Comparison of ENCODE assay signal across 8 mouse cellular contexts in genomic region chr6:120821715-120822114, GRCm38 (mm10). TPM values are rescaled to one million over a fixed set of nuclear protein-coding genes. Genes with fewer than 3 reads are reported as not detected.
DNase-seq lines count a peak whose midpoint lies in the region; ATAC-seq and TF ChIP-seq lines count a peak whose summit lies in the region.

No protein-coding gene starts in this region.

- no peaks in the 10 kb centered on the region for H3K27me3 ChIP-seq in heart, embryonic 13.5 days (replicated peaks)
- H3K27me3 ChIP-seq in E14TG2a.4 (ENCODE audit: insufficient read depth, low read length) = no peaks in the 10 kb centered on the region
- no peaks in the 10 kb centered on the region for H3K27me3 ChIP-seq in forebrain, embryonic 16.5 days (replicated peaks; ENCODE audit: control insufficient read depth, insufficient read depth, low read length)
- no peaks in the 10 kb centered on the region for H3K27me3 ChIP-seq in liver, postnatal 0 days (ENCODE audit: insufficient read depth, low read length)

- no peak for TF ChIP-seq EP300 in liver, postnatal 0 days (IDR thresholded peaks at IDR 0.05; ENCODE audit: low read depth)

- peak overlapping the region; percentile 72 for H3K4me3 ChIP-seq in heart, embryonic 13.5 days
- H3K4me3 ChIP-seq in E14TG2a.4 (replicated peaks; ENCODE audit: low read length) = peak overlapping the region; percentile 97
- H3K4me3 ChIP-seq in forebrain, embryonic 16.5 days (replicated peaks; ENCODE audit: low read length) = peak overlapping the region; percentile 99
- peak overlapping the region; percentile 100 for H3K4me3 ChIP-seq in liver, postnatal 0 days (ENCODE audit: low read depth, low read length)

- H3K4me2 ChIP-seq in heart, embryonic 13.5 days = peak overlapping the region; percentile 84
- H3K4me2 ChIP-seq in forebrain, embryonic 16.5 days (ENCODE audit: low read length) = peak overlapping the region; percentile 84
- peak overlapping the region; percentile 84 for H3K4me2 ChIP-seq in liver, postnatal 0 days (ENCODE audit: low read depth, low read length)

- peaks cover 19% of the 10 kb centered on the region for H3K4me1 ChIP-seq in heart, embryonic 13.5 days
- peaks cover 53% of the 10 kb centered on the region for H3K4me1 ChIP-seq in E14TG2a.4 (replicated peaks; ENCODE audit: low read depth, low read length)
- H3K4me1 ChIP-seq in forebrain, embryonic 16.5 days (replicated peaks; ENCODE audit: control insufficient read depth, insufficient read depth, low read length) = peaks cover 17% of the 10 kb centered on the region
- H3K4me1 ChIP-seq in liver, postnatal 0 days (ENCODE audit: insufficient read depth) = peaks cover 18% of the 10 kb centered on the region

- ATAC-seq in heart, embryonic 13.5 days (ENCODE audit: extremely low read depth, insufficient number of reproducible peaks, low FRiP score, low TSS enrichment) = no peak
- ATAC-seq in forebrain, embryonic 16.5 days = no peak
- no peak for ATAC-seq in liver, postnatal 0 days

- H3K9ac ChIP-seq in heart, embryonic 13.5 days = peak overlapping the region; percentile 87
- H3K9ac ChIP-seq in forebrain, embryonic 16.5 days (replicated peaks; ENCODE audit: low read depth, low read length) = peak overlapping the region; percentile 82
- H3K9ac ChIP-seq in liver, postnatal 0 days (replicated peaks) = peak overlapping the region; percentile 96

- no peak for TF ChIP-seq CTCF in E14TG2a.4 (conservative IDR thresholded peaks at IDR 0.05; ENCODE audit: low read length)
- no peak for TF ChIP-seq CTCF in liver, postnatal 0 days (IDR thresholded peaks at IDR 0.05; ENCODE audit: low read depth)

- peak overlapping the region; percentile 91; the same call in 1 of the 2 replicates for H3K27ac ChIP-seq in heart, embryonic 13.5 days (replicated peaks)
- no peak overlapping the region for H3K27ac ChIP-seq in forebrain, embryonic 16.5 days (ENCODE audit: low read length)
- H3K27ac ChIP-seq in liver, postnatal 0 days (ENCODE audit: low read depth) = peak overlapping the region; percentile 99

- DNase-seq in heart, adult 18-20 months = no peak
- DNase-seq in liver, postnatal 0 days = no peak
- DNase-seq in retina, embryonic 14.5 days (ENCODE audit: low spot score) = no peak
- no peak for DNase-seq in thymus, postnatal 25 days
- DNase-seq in gastrocnemius, adult 18-20 months (ENCODE audit: low spot score) = no peak

- WGBS in heart, embryonic 13.5 days = 42% methylated on average over 5 of the region's 5 CpGs
- WGBS in forebrain, embryonic 16.5 days = 59% methylated on average over 5 of the region's 5 CpGs
- 28% methylated on average over 5 of the region's 5 CpGs for WGBS in liver, postnatal 0 days (ENCODE audit: insufficient replicate concordance)

- H3K9me3 ChIP-seq in heart, embryonic 13.5 days = 0 out of 2 replicates have a peak, but pooled peaks cover 6% of the 10 kb centered on the region
- H3K9me3 ChIP-seq in E14TG2a.4 (ENCODE audit: low read length) = no peaks in the 10 kb centered on the region
- H3K9me3 ChIP-seq in forebrain, embryonic 16.5 days (ENCODE audit: control insufficient read depth, low read length) = no peaks in the 10 kb centered on the region
- no peaks in the 10 kb centered on the region for H3K9me3 ChIP-seq in liver, postnatal 0 days (ENCODE audit: low read length)

- H3K36me3 ChIP-seq in heart, embryonic 13.5 days = peaks cover 23% of the 10 kb centered on the region
- H3K36me3 ChIP-seq in E14TG2a.4 (ENCODE audit: insufficient read depth, low read length) = peaks cover 27% of the 10 kb centered on the region
- H3K36me3 ChIP-seq in forebrain, embryonic 16.5 days (ENCODE audit: control insufficient read depth, insufficient read depth) = peaks cover 15% of the 10 kb centered on the region
- peaks cover 28% of the 10 kb centered on the region for H3K36me3 ChIP-seq in liver, postnatal 0 days (replicated peaks; ENCODE audit: insufficient read depth, low read length)

RNA-seq across cellular contexts. Expression of gene Atp6v1e1, which starts 0.9 kb away (rescaled TPM):
- 135 and 136 TPM in 2 replicates for polyA plus RNA-seq in heart, embryonic 13.5 days (2015; fragmentation: Nextera tagmentation; extraction: Ambion mirVana)
- 100 to 1,000 TPM; 168 to 174 TPM for total RNA-seq in heart, adult 18-20 months (2021)
- polyA plus RNA-seq in forebrain, embryonic 16.5 days (2015; fragmentation: Nextera tagmentation; extraction: Ambion mirVana) = 240 and 248 TPM in 2 replicates
- polyA plus RNA-seq in liver, postnatal 0 days (2015; fragmentation: Nextera tagmentation; extraction: Ambion mirVana) = 193 and 199 TPM in 2 replicates
- total RNA-seq in gastrocnemius, adult 18-20 months (2021) = 100 to 1,000 TPM; 129 to 137 TPM

RNA-seq across cellular contexts. Expression of gene Bcl2l13, which starts 14.3 kb away (rescaled TPM):
- polyA plus RNA-seq in heart, embryonic 13.5 days (2015; fragmentation: Nextera tagmentation; extraction: Ambion mirVana) = 26.5 and 27.1 TPM in 2 replicates
- 10 to 100 TPM; 78.0 to 86.7 TPM for total RNA-seq in heart, adult 18-20 months (2021)
- 32.8 and 35.2 TPM in 2 replicates for polyA plus RNA-seq in forebrain, embryonic 16.5 days (2015; fragmentation: Nextera tagmentation; extraction: Ambion mirVana)
- polyA plus RNA-seq in liver, postnatal 0 days (2015; fragmentation: Nextera tagmentation; extraction: Ambion mirVana) = 18.4 and 20.4 TPM in 2 replicates
- total RNA-seq in gastrocnemius, adult 18-20 months (2021) = 10 to 100 TPM; 68.0 to 69.4 TPM

RNA-seq across cellular contexts. Expression of gene Slc25a18, which starts 48.3 kb away (rescaled TPM):
- polyA plus RNA-seq in heart, embryonic 13.5 days (2015; fragmentation: Nextera tagmentation; extraction: Ambion mirVana) = 0.10 TPM in 1 of 2 replicates, not detected in the other
- under 1 TPM in 1 of 2 experiments, not detected in 1; 0.21 TPM for total RNA-seq in heart, adult 18-20 months (2021)
- 1.4 and 3.5 TPM in 2 replicates for polyA plus RNA-seq in forebrain, embryonic 16.5 days (2015; fragmentation: Nextera tagmentation; extraction: Ambion mirVana)
- polyA plus RNA-seq in liver, postnatal 0 days (2015; fragmentation: Nextera tagmentation; extraction: Ambion mirVana) = 0.05 TPM in 1 of 2 replicates, not detected in the other
- total RNA-seq in gastrocnemius, adult 18-20 months (2021) = not detected
